Mouse (Mus musculus): Measurements from ENCODE around the gene Phyhd1.

GRCm38 (mm10) chr2:30266392-30266941 lies 464 bp downstream of the Phyhd1 start:
- TF ChIP-seq CTCF (IDR thresholded peaks at IDR 0.05; ENCODE audit: extremely low read depth, insufficient read depth, insufficient read length, insufficient replicate concordance) (no peak), POLR2A (IDR thresholded peaks at IDR 0.05; ENCODE audit: low read depth, low read length) (no peak)

Data from spleen, adult 2 months (tissue).